10 mouse cellular contexts compared by ENCODE assay signal in genomic region chr11:70010961-70011360, GRCm38 (mm10).
"Had no signal": no experiment of that assay in that cellular context is flagged by ENCODE, and none has a peak within 500 bp of the region (broad histone marks: within the 10 kb centered on the region; RNA-seq: fewer than 3 reads in every experiment).

No protein-coding gene starts in this region.

- DNase-seq: gastrocnemius, adult 2 months; gastrocnemius, postnatal 10 days; gastrocnemius, postnatal 25 days; heart, adult 2 months; heart, postnatal 4 days; kidney, adult 18-20 months; kidney, adult 8-10 months; kidney, postnatal 25 days; kidney, postnatal 4 days; liver had no signal
